Mouse (Mus musculus) cerebellum, postnatal 4 days (tissue): ENCODE results near the gene B3gnt7.

Source experiments
- DNase-seq, 2 experiments: peaks; one replicate each; pipeline ENCODE4 v3.0.0; 2022; ENCODE audit warnings: low spot score in 2 of 2, mixed read lengths in 1 of 2

The B3gnt7 gene

GRCm38 (mm10) chr1:86343969-86344861 is 41.6 kb downstream of the B3gnt7 start:
- DNase-seq = no peak

GRCm38 (mm10) chr1:86345069-86345468 is 42.4 kb downstream of the B3gnt7 start:
- DNase-seq = no peak

GRCm38 (mm10) chr1:86345956-86346355 is 43.3 kb downstream of the B3gnt7 start:
- no peak for DNase-seq

- DNase-seq = no peak
Observed at GRCm38 (mm10) chr1:86346851-86347715, 44.5 kb downstream of the B3gnt7 start.

- no peak for DNase-seq
Observed at GRCm38 (mm10) chr1:86347716-86348045, 45.0 kb downstream of the B3gnt7 start.

- DNase-seq = no peak
Observed at GRCm38 (mm10) chr1:86348083-86348482, 45.5 kb downstream of the B3gnt7 start.

- no peak for DNase-seq
Observed at GRCm38 (mm10) chr1:86348801-86349200, 46.2 kb downstream of the B3gnt7 start.

GRCm38 (mm10) chr1:86349201-86349600 is 46.6 kb downstream of the B3gnt7 start:
- no peak for DNase-seq

- no peak for DNase-seq
Observed at GRCm38 (mm10) chr1:86349696-86350095, 47.1 kb downstream of the B3gnt7 start.

GRCm38 (mm10) chr1:86350576-86350975 is 47.9 kb downstream of the B3gnt7 start:
- no peak for DNase-seq

GRCm38 (mm10) chr1:86354186-86354585 is 51.6 kb downstream of the B3gnt7 start:
- DNase-seq = no peak
